Mouse (Mus musculus): ENCODE measurements around the gene Taf5l.
"Not testable (repeated sequence)": the region's sequence is repeated elsewhere in the genome, so short reads cannot be mapped to it uniquely, and the experiment has no call there.

Taf5l gene

DNA sequence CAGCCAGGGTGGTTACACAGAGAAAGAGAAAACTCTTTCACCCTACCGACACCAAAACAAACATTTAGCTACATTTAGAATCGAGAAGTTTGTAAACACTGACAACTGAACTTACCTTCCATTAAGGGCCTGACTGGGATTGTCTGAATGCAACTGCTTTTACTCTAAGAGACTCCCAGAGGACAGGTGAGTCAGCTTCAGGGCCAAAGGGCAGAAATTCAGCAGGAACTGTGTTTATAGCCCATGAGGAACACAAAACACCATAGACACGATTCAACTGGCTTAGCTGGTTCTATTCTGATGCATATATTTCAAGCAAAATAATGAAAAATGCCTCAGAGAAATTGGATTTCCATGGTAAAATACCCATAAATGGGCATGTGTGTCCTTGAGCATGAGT is 6.4 kb downstream of the Taf5l start:
- DNase-seq (ENCODE audit: inconsistent age in 2 of 2, low spot score in 1 of 2) = no peak

DNA sequence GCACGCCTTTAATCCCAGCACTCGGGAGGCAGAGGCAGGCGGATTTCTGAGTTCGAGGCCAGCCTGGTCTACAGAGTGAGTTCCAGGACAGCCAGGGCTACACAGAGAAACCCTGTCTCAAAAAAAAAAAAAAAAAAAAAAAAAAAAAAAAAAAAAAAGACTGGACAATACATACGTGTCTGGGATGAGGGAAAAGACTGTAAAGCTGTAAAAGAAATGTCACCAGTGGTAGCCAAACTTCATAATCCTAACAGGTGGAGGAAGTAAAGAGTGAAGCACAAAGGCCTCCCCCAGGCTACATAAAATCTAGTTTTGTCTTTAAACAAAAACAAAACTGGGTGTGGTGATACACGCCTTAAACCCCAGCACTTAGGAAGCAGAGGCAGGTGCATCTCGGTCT is 6.9 kb downstream of the Taf5l start:
- DNase-seq (ENCODE audit: inconsistent age in 2 of 2, low spot score in 1 of 2) = not testable (repeated sequence)

DNA sequence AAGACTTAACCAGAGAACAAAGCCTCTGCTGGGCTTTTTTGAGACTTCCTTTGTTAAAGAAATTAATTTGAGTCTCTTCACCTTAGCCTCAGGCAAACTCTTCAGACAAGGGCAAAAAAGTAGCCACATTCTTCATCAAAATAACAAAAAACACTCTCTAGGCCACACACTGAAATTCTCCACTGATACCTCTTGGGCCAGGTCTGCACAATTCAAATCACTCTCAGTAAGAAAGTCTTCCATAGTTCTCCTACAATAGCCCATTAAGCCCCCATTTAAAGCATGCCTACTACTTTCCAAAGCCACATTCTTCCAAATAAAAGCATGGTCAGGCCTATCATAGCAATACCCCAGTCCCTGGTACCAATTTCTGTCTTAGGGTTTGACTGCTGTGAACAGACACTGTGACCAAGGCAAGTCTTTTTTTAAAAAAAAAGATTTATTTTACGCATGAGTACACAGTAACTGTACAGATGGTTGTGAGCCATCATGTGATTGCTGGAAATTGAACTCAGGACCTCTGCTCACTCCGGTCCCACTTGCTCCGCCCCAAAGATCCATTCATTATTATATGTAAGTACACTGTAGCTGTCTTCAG is 9.1 kb downstream of the Taf5l start:
- DNase-seq (ENCODE audit: inconsistent age in 2 of 2, low spot score in 1 of 2) = no peak

DNA sequence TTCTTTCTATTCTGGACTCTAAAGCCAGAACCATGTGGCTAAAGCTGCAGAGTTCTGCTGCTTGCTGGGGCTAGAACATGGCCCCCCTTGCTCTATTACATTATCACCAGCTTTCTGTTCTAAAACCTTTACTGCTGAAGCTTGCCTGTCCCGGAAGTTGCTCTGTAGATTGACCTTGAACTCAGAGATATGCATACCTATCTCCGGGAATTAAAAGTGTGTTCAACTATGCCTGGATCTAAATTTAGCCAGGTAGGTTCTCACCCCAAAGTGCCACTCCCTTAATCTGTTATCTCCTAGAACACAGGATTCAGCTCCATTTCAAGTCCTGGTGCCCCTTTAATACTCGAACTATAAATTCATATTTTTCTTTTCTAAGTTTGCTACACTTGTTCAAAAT is 9.6 kb downstream of the Taf5l start:
- no peak for DNase-seq (ENCODE audit: inconsistent age in 2 of 2, low spot score in 1 of 2)

DNA sequence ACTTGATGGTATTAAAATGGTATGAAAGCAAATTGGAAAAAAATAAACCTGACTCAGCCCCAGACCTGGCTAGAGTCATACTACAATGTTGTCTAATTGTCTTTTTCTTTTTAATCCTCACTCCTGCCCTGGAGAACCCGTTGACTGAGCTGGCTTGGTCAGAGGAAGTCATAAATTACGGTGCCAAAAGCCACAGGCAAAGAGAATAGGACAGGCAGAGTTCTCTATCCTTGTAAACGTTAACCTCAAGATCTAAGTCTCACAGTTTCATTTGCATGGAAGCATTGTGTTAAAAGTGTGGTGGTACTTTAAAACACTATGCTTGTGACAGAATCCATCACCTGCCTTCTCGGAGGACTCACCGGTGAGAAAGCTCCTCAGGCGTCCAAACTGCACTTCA is 13.4 kb downstream of the Taf5l start:
- DNase-seq (ENCODE audit: inconsistent age in 2 of 2, low spot score in 1 of 2) = no peak

DNA sequence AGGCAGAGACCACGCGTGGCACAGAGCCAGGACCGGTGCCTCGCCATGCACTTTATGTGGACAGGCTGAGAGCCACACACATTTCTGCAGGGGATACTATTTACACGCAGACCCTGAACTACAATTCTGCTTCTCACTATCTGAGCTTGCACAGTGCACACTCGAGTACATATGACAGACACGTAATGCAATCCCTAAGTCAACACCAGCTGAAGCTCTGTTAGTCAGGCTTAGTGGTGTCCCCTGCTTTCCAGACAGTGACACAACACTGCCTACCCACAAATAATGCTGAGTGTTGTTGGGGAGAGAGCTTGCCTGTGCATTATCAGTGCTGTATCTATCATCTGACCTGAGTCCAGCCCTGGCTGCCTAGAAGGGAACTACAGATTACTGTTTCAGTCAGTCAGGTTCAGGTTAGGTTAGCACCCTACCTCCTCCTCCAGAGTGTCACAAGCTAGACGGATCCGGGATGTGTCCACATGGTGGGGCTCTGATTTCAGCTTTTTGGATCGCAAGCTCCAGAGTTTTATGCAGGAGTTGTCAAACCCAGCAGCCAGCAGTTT is 18.6 kb downstream of the Taf5l start:
- DNase-seq (ENCODE audit: inconsistent age in 2 of 2, low spot score in 1 of 2) = no peak

DNA sequence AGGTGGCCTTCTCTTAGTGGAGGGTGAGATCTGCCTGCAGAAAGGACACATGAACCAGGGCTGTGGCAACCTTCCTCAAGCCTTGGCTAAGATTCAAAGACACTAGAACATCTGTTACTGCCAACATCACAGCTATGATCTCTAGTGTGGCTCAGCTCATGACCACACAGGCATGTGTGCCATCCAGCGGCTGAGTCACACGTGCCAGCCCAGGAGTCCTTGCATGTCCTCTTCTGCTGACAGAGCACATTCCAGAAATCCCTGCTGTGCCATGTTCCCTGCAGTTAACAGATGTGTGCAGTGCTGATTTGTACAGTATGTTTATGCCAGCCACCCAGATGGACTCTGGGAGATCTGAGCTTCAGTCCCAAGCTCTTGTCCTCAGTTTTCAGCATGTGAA is 21.6 kb downstream of the Taf5l start:
- DNase-seq (ENCODE audit: inconsistent age in 2 of 2, low spot score in 1 of 2) = peak; percentile 49 to 78

DNA sequence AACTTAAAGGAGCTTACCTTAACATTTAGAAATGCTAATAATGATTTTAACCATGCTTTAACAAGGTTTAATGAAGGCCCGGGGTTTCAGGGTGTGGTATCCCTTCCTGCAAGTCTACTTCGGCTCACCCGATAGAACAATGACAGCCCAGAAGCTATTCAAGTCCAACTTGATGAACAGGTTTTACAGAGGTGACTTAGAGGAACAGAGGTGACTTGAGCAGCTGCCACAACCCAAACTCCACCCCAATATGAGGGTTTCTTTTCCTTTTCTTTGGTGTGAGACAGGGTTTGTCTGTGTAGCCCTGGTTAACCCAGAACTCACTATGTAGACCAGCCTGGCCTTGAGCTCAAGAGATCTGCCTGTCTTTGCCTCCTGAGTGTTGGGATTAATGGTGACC is 27.2 kb downstream of the Taf5l start:
- DNase-seq (ENCODE audit: inconsistent age in 2 of 2, low spot score in 1 of 2) = no peak

DNA sequence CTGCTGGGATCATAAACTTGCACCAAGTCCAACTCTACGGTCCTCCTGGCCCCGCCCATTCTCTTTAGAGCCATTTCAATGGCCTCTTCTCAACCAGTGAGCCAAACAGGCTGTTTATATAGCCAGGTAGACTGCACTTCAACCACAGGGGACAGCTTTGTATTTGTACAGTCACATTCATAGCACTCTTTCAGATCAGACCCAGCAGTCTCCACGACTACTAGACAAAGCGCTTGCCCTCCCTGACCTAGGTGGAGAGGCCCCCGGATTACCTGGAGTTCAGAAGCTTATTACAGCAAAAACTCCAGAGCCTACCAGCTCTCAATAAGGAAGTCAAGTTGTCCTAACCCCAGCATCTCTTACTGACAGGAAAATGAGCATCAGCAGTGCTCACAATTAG is 27.6 kb downstream of the Taf5l start:
- DNase-seq (ENCODE audit: inconsistent age in 2 of 2, low spot score in 1 of 2) = no peak

DNA sequence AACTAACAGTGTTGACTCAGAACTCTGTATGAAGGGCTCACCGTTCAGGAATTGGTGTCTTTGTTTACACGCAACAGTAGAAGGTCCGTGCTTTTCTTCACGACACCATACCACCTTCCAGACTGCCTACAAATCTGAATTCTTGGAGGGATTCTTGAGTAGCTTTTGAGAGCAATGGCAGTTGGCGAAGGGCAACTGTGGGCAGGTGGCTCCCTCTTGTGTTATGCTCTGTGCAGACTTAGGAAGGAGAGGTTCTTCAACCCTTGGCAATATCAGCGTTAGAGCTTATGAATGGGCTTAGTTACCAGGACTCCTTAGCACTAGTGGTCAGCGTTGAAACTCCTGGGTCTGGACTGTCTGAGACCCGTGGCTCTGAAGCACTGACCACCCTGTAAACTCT is 28.6 kb downstream of the Taf5l start:
- DNase-seq (ENCODE audit: inconsistent age in 2 of 2, low spot score in 1 of 2) = no peak

DNA sequence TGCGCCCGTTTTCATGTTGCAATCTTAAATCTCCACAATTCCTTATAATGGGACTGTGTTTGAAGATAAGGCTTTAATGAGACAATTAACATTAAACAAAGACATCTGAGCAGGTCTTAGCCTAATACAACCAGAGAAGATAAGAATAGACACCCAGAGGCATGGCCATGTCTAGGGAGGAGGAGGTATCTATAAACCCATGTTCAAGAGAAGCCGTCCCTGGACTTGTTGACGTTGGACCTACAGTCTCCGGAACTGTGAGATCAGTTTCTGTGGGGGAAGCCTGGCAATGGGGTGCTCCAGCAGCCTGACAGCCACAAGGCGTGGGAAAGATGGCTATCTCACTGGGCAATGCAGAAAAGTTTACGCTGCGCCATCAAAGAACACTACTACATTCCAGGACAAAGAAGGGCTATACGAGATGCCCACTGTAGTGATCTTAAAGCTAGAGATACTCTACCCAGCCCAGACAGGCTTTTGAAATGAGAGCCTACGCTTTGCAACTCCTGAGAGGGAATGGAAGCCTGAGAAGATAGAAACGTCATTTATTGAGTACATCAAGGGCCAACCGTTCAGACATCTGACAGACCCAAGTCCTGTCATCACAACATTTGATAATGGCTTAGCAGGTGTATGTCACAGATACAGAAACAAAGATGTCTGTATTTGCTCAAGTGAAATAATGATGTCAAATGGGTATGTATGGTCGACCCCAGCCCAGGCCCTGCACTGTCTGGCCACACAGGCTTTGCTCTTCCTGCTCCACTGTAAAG is 30.7 kb downstream of the Taf5l start:
- no peak for DNase-seq (ENCODE audit: inconsistent age in 2 of 2, low spot score in 1 of 2)

DNA sequence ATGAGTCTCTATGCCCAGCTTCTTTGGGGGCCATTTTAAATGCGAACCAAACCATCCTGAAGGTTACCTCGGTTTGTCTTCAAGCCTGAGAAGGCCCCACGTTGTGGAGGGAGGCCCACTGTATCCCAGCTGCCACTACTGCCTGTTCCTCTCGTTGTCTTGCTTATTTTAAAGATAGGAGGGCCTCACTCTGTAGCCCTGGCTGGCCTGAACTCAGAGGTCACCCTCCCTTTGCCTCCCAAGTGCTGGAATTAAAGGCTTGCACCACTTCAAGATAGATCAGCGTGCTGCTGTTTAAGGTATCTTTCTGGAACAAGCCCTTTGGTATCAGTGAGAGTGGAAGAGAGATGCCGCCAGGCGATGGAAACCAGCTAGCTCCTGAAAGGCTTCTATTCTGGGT is 32.1 kb downstream of the Taf5l start:
- no peak for DNase-seq (ENCODE audit: inconsistent age in 2 of 2, low spot score in 1 of 2)

DNA sequence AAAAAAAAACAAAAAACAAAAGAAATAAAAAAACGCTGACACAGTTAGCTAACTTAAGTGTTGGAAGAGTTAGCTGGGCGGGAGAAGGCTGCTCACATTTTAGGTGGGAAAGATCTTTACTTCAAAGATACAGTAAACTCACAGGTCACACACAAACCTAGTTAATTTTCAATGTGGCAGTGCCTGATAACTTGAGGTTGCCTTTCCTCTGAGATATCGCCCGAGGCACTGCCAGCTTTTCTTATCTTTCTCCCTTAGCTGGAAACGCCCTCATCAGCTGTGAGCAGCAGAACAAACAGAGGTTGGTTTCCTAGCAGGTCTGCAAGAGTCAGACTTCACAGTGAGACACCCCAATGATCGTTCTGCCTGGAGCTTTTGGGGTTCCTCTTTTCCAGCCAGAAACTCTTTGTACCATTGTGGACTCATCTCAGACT is 32.6 kb downstream of the Taf5l start:
- no peak for DNase-seq (ENCODE audit: inconsistent age in 2 of 2, low spot score in 1 of 2)

DNA sequence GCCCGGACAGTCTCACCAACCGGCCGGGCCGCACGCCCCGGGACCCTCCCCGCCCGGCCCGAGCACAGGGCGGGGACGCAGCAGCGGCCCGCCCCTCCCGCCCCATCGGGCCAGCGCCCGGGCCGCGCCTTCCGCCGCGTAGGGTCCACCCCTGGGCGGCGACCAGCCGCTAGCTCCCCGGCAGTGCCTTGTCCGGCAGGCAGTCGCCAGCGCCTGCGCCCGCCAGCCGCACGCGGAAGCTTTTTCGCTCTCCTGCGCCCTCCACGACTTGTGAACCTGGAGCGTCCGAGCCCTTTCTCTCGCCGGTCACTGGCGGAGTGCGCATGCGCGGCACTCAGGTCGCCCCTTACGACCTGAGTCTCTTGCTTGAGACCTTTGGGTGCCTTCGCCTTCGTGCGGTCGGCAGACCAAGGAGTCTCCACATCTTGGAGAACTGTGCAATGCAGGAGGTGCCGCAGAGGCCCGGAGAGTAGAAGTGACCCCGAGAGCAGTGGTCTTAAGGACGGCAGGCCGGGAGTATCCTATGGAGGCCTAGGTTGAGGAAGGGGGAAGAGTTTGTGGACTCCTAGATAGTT is 38.3 kb downstream of the Taf5l start, which contains the start of gene Abcb10:
Gene Abcb10, minus strand, starts transcription at position 297 of the 575 bp plus-strand sequence.
- DNase-seq (ENCODE audit: inconsistent age in 2 of 2, low spot score in 1 of 2) = peak; percentile 97 to 98

DNA sequence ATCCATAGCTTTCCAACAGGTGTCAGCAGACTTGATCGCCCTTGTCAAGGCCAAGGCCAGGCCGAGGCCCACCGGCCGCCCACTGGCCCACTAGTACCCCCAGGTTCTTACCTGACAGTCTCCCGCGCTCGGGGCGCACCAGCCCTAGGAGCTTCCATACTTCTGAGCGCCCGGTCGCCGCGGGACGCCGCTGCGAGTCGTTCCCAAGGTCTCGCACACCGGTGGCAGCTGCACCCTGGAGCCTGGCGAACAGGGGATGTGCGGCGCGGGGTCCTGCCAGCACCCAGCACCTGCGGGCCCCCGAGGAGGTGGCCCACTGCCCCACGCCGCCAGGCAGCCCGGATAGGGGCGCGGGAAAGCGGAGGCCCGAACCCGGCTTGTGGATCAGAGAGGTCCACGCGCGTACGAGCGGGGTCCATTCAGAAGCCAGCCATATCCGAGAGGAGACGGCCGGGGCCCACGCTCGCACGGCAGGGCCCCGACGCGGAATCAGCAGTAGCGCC is 38.9 kb downstream of the Taf5l start:
- no peak for DNase-seq (ENCODE audit: inconsistent age in 2 of 2, low spot score in 1 of 2)

DNA sequence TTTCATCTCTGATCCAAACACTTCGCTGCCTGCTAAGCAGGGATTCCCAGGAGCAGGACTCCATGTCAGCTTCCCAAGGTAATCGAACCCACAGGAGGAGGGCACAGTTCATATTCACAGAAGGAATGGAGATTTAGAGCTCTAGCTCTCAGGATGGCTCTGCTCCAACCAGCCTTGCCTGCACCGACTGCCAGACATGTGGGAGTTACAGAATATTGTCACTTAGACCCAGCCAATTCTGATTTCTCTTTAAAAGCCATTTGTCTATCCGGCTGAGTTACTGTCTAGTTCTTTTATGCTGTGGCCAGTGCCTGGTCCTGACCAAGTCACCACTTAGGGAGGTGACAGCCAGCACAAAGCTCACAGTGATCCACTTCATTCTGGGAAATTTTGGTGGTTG is 39.5 kb downstream of the Taf5l start:
- DNase-seq (ENCODE audit: inconsistent age in 2 of 2, low spot score in 1 of 2) = peak in 1 of 2 experiments; percentile 45

DNA sequence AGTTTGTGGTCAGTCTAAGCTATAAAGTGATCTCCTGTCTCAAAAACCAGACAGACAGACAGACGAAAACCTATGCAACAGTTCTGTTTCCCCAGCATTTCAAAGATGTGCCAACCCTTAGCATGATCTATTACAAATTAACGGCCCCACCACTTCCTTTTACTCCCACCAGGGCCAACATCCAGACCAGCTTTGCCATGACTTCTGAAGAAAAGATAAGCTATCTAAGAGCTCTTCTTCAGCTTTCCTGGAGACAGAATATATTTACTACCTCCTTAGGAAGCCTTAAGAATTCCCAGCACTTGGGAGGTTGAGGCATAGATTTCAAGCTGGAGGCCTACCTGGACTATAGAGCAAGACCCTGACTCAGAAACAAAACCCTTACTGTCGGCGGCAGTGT is 41.0 kb downstream of the Taf5l start:
- DNase-seq (ENCODE audit: inconsistent age in 2 of 2, low spot score in 1 of 2) = no peak

DNA sequence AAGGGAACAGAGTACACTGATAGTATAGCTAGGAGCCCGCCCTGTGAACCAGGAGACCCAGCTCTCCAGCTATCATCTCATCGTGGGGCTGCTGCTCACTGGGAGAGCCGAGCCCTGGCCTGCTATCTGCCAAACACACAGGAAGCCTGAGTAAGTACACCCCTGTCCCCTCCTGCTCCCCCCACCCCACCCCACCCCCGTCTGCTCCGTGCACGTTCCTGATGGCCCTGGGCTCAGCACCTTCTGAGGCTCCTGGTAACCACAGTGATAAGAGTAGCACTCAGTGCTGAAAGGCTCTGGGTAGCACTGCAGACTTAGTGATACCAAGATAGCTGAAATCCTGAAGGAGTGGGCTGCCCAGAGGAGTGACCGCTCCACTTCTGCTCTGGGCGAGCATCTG is 42.3 kb downstream of the Taf5l start:
- no peak for DNase-seq (ENCODE audit: inconsistent age in 2 of 2, low spot score in 1 of 2)

DNA sequence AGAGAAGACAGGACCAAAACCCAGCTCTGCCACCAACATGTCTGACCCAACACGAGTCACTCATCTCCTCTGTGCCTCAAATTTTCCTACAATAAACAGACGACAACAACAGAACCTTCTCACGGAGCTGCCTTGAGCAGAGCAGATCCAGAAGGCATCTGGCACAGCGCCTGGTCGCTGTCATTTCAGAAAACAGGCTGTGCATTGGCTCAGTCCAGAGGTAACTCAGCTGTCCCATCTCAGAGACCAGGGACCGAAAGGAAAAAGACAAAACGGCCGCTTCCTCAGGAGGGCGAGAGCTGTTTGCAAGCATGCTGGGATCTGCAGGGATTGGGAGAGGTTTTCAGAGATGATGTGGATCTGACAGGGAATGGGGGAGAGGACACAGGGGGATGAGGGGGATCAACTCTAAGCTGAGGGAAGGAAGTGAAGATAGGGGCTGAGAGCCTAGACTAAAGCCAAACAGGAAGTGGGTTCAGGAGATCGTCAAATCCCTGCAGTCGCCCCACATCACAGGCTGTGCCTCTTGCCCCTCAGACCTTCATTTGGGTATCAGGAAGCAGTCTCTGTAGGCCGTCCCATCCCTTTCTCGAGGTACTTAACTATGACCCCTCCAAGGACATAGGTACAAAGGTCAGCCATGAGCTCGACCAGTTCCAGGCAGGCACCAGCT is 42.9 kb downstream of the Taf5l start:
- DNase-seq (ENCODE audit: inconsistent age in 2 of 2, low spot score in 1 of 2) = peak; percentile 45 to 60

DNA sequence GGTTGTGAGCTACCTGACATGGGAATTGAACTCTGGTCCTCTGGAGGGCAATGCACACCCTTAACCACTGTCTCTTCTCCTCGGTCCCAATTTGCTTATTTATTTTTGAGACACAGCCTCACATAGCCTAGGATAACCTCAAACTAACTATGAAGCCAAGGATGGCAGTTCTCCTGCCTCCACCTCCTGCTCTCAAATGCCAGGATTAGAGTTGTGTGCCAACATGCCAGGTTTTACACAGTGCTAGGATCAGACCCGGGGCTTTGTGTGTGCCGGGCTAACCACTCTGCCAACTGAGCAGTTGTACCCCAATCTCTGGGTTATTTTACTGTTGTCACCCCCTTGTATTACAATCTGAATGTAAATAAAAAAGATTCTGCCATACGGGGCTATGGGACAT is 43.7 kb downstream of the Taf5l start:
- DNase-seq (ENCODE audit: inconsistent age in 2 of 2, low spot score in 1 of 2) = no peak

DNA sequence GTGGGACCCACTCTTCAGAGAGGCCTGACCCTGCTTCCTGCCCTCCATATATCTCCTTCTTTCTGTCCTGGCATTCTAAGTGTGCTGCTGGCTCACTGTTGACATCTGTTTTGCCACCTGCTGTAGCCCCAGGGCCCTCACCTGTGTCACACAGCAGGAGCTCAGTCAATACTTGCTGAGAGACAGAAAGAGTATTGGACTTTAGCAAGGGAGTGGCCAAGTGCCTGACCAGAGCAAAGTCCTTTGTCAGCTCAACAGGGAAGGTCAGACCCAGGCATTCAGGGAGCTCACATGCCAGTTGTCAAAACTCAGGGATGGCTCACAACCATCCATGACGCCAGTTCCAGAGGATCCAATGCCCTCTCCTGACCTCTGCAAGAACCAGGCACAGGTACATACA is 47.7 kb downstream of the Taf5l start:
- DNase-seq (ENCODE audit: inconsistent age in 2 of 2, low spot score in 1 of 2) = no peak
